Mouse (Mus musculus) embryonic facial prominence, embryonic 12.5 days (tissue): ENCODE results near the gene Snrpa. TPM values are rescaled to one million over a fixed set of nuclear protein-coding genes. Genes with fewer than 3 reads are reported as not detected.

Source experiments
- ATAC-seq: fragments of 200-750 bp; cut with Nextera tagmentation; 2 replicates; pipeline ENCODE4 v1.8.0; 2017; ENCODE audit not compliant: insufficient number of reproducible peaks, insufficient read depth, low FRiP score, low TSS enrichment
- H3K27ac ChIP-seq: fragments of 300-500 bp; sonication (generic); 2 replicates; pipeline ENCODE4 v1.5.1; 2016; ENCODE audit warnings: mild to moderate bottlenecking
- H3K27me3 ChIP-seq: fragments of 300-500 bp; sonication (generic); 2 replicates; pipeline ENCODE4 v1.6.1; 2016; ENCODE audit warnings: mild to moderate bottlenecking, moderate library complexity
- H3K36me3 ChIP-seq: fragments of 300-500 bp; sonication (generic); 2 replicates; pipeline ENCODE4 v1.6.1; 2016; ENCODE audit warnings: mild to moderate bottlenecking
- H3K4me1 ChIP-seq: fragments of 300-500 bp; sonication (generic); 2 replicates; pipeline ENCODE4 v1.6.1; 2016
- H3K4me2 ChIP-seq: fragments of 300-500 bp; sonication (generic); replicated peaks from 2 replicates; pipeline ENCODE4 v1.6.1; 2016; ENCODE audit warnings: mild to moderate bottlenecking, moderate library complexity
- H3K4me3 ChIP-seq: fragments of 300-500 bp; sonication (generic); 2 replicates; pipeline ENCODE4 v1.5.1; 2016; ENCODE audit warnings: mild to moderate bottlenecking
- H3K9ac ChIP-seq: fragments of 300-500 bp; sonication (generic); 2 replicates; pipeline ENCODE4 v1.6.1; 2016; ENCODE audit warnings: mild to moderate bottlenecking, moderate library complexity
- H3K9me3 ChIP-seq: fragments of 300-500 bp; sonication (generic); 2 replicates; pipeline ENCODE4 v1.6.1; 2016; ENCODE audit warnings: mild to moderate bottlenecking, moderate library complexity
- WGBS: fragments of 180-500 bp; shearing (Covaris S2); methylation state at CpG from one replicate; pipeline ENCODE4 v1.1.7; 2016; 5-methylcytosine and 5-hydroxymethylcytosine counted together
- polyA plus RNA-seq: library from polyadenylated mRNA; unstranded; fragments of >200 nt; fragmentation: Nextera tagmentation; extraction: Ambion mirVana; gene quantifications from 2 replicates; pipeline ENCODE4 v1.2.1, GENCODE M21; 2016

Gene Snrpa
- polyA plus RNA-seq, 1 experiment from 2014 or later, result 293 TPM

DNA sequence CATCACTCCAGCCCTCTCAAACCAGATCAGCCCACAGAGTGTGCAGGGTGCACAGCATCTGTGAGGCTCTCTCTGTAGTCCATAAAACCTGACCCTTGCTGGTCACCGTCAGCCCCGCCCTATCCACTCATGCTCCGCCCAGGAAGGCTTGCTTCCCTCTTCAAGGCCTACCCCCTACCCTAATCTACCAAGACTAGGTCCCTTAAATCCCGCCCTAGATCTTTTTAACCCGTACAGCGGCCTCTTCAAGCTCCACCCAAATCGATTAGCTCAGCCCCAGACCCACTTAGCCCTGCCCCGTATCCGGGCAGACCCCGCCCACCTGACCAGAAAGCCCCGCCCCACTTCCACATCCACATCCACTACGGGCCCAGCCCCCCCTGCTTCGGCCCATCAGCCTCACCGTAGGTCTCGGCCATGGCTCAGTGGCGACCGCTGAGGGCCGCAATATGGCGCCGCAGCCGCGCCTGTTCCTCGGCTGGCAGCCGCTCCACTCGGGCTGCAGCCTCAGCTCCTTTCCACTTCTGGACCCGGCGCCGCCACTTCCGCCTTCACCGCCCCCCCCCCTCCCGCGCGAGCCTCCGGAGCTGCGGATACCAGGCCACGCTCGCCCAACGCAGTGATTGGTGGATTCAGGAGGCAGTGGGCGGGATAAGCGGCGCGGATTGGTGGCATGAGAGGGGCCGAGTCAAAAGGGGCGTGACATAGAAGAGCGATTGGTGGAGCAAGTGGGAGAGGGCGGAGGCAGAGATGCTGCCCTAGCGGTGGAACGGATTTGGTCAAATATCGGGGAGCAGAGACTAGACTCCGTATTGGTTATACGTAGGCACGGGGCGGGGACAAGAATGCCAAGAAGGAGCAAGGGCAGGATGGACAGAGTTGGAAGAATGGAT is 17.5 kb downstream of the Snrpa start, which contains the start of gene Rab4b:
Gene Rab4b (minus strand): TSS at position 573 of the 893 bp plus-strand sequence.
- peak within 1 kb of the TSS; percentile 93 for H3K27ac ChIP-seq
- under 1% methylated on average over 53 of the region's 53 CpGs for WGBS
- peaks cover 10% of the 10 kb centered on the region; the same call in 1 of the 2 replicates for H3K4me1 ChIP-seq
- peaks cover 12% of the 10 kb centered on the region; the same call in 1 of the 2 replicates for H3K36me3 ChIP-seq
- H3K9ac ChIP-seq, result peak within 1 kb of the TSS; percentile 47
- ATAC-seq, result peak; percentile 95
- no peaks in the 10 kb centered on the region for H3K27me3 ChIP-seq
- peak within 1 kb of the TSS; percentile 60 for H3K4me3 ChIP-seq
- peak within 1 kb of the TSS; percentile 50 for H3K4me2 ChIP-seq
- H3K9me3 ChIP-seq, result no peaks in the 10 kb centered on the region

- WGBS, result 21% methylated on average over 4 of the region's 4 CpGs
- Histone ChIP-seq H3K36me3 (peaks cover 9% of the 10 kb centered on the region; the same call in 1 of the 2 replicates), H3K9me3 (no peaks in the 10 kb centered on the region), H3K4me2 (peak overlapping the region; percentile 50), H3K4me1 (peaks cover 10% of the 10 kb centered on the region; the same call in 1 of the 2 replicates), H3K4me3 (peak overlapping the region; percentile 60), H3K27ac (peak overlapping the region; percentile 93), H3K9ac (peak overlapping the region; percentile 47), H3K27me3 (no peaks in the 10 kb centered on the region)
- no peak; the same call in 1 of the 2 replicates for ATAC-seq
Measured at GRCm38 (mm10) chr7:27177942-27178323, 18.1 kb downstream of the Snrpa start.

GRCm38 (mm10) chr7:27174896-27175295 is 21.2 kb downstream of the Snrpa start:
- H3K9me3 ChIP-seq, result no peaks in the 10 kb centered on the region
- peaks cover 31% of the 10 kb centered on the region for H3K36me3 ChIP-seq
- peaks cover 10% of the 10 kb centered on the region; the same call in 1 of the 2 replicates for H3K4me1 ChIP-seq
- H3K27me3 ChIP-seq, result no peaks in the 10 kb centered on the region
- whole genome bisulfite sequencing, result 95% methylated on average over 7 of the region's 7 CpGs
- H3K4me3 ChIP-seq, result no peak overlapping the region
- H3K9ac ChIP-seq, result no peak overlapping the region
- ATAC-seq, result no peak
- no peak overlapping the region for H3K27ac ChIP-seq
- no peak overlapping the region for H3K4me2 ChIP-seq

DNA sequence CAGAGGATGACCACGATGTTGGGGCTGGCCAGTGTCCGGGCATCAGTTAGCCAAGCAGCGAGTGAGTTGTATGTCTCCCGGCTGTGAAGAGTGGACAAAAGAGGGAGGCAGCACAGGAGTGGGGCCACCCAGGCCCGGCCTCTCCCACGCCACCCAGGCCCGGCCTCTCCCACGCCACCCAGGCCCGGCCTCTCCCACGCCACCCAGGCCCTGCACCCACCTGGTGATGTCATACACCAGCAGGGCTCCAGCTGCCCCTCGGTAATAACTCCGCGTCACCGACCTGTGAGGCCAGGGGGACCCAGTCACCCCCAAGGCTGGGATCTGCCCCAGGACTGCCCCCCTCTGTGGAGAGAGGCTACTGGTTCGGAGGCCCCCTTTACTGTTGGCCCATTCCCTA is 21.6 kb downstream of the Snrpa start:
- H3K36me3 ChIP-seq, result peaks cover 34% of the 10 kb centered on the region
- peaks cover 7% of the 10 kb centered on the region; the same call in 1 of the 2 replicates for H3K4me1 ChIP-seq
- ATAC-seq, result no peak
- 92% methylated on average over 15 of the region's 15 CpGs for WGBS
- H3K9ac ChIP-seq, result no peak overlapping the region
- H3K4me2 ChIP-seq, result no peak overlapping the region
- H3K9me3 ChIP-seq, result no peaks in the 10 kb centered on the region
- H3K27me3 ChIP-seq, result no peaks in the 10 kb centered on the region
- H3K27ac ChIP-seq, result no peak overlapping the region
- no peak overlapping the region for H3K4me3 ChIP-seq

DNA sequence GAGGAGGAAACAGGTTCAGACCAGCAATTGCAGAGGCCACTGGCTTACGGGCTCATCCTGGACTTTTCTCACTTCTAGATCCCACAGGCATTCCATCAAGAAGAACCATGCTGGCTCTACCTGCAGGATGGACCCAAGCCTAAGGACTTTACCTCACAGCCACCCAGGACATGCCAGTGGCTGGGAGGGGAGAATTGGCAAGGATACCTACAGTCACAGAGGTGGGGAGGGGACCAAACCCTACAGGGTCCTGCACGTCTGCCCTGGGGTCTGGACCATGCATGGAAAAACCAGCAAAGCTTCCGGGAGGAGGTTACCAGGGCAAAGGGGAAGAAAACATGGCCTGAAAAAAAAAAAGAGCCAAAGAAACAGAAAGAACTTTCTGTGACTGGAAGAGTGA is 25.1 kb downstream of the Snrpa start:
- Histone ChIP-seq H3K27me3 (no peaks in the 10 kb centered on the region), H3K4me2 (no peak overlapping the region), H3K27ac (no peak overlapping the region), H3K4me3 (no peak overlapping the region), H3K9ac (no peak overlapping the region), H3K36me3 (peaks cover 40% of the 10 kb centered on the region), H3K4me1 (peaks cover 5% of the 10 kb centered on the region; the same call in 1 of the 2 replicates), H3K9me3 (no peaks in the 10 kb centered on the region)
- WGBS, result 90% methylated on average over 3 of the region's 3 CpGs
- no peak for ATAC-seq

DNA sequence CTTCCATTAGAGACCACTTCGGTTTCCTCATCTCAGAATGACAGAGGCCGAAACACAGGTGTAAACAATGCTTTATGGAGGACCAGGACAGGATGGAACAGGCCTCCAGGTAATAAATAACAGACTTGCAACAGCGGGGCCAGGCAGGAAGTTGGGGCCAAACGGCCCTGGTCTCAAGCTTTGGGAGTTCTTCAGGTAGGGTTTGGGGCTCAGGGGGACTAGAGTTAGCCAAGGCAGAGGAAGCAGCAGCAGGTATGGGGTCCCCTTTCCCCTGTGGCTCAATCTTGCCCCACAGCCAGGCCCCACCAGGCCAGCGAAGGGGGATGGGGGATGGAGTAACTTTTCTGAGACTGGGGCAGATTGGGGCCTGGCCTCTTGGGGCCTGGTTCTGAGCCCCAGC is 27.7 kb downstream of the Snrpa start:
- H3K4me1 ChIP-seq, result peaks cover 28% of the 10 kb centered on the region
- WGBS, result 89% methylated on average over 5 of the region's 5 CpGs
- H3K27me3 ChIP-seq, result no peaks in the 10 kb centered on the region
- H3K4me2 ChIP-seq, result no peak overlapping the region
- H3K4me3 ChIP-seq, result no peak overlapping the region
- no peak for ATAC-seq
- H3K9me3 ChIP-seq, result no peaks in the 10 kb centered on the region
- H3K36me3 ChIP-seq, result peaks cover 53% of the 10 kb centered on the region
- no peak overlapping the region for H3K9ac ChIP-seq
- H3K27ac ChIP-seq, result 0 out of 2 replicates have a peak overlapping the region, but pooled peaks have one; percentile 11

DNA sequence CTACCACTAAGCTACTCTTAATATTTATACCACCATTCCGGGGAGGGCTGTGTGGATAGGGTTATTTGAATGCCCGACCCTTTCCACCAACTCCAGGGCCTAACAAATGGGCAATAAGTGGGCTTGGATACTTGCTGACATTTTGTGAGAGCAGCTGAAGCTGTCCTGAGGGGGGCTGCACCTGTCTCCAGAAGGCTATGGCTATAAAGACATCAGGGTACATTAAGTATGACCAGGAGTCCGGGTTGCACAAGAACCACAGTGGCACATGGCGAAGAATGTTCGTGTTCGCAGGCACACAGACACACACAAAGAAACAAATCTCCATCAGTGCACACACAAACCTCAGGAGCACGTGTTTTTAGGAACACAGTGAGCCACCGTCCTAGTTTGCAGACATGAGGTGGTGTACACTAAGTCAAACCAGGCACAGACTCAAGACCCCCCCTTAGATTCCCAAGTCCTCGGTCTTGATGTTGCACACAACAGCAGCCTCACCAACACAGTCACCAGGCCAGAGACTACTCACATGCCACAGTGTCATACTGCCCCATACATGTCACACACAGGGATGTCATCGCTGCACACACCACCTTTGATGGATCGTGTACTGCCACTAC is 28.5 kb downstream of the Snrpa start:
- Histone ChIP-seq H3K9me3 (no peaks in the 10 kb centered on the region), H3K27me3 (no peaks in the 10 kb centered on the region), H3K4me1 (peaks cover 35% of the 10 kb centered on the region), H3K9ac (peak overlapping the region; percentile 77; the same call in 1 of the 2 replicates), H3K4me3 (peak overlapping the region; percentile 77), H3K36me3 (peaks cover 53% of the 10 kb centered on the region), H3K27ac (peak overlapping the region; percentile 96), H3K4me2 (peak overlapping the region; percentile 76)
- no peak for ATAC-seq
- WGBS, result 74% methylated on average over 11 of the region's 11 CpGs

- Histone ChIP-seq H3K9me3 (no peaks in the 10 kb centered on the region), H3K36me3 (peaks cover 52% of the 10 kb centered on the region), H3K9ac (peak within 1 kb of the TSS; percentile 77), H3K27me3 (no peaks in the 10 kb centered on the region), H3K27ac (peak within 1 kb of the TSS; percentile 96), H3K4me1 (peaks cover 43% of the 10 kb centered on the region), H3K4me3 (peak within 1 kb of the TSS; percentile 77), H3K4me2 (peak within 1 kb of the TSS; percentile 76)
- WGBS, result 2% methylated on average over 61 of the region's 61 CpGs
- peak; percentile 65 for ATAC-seq
Measured at GRCm38 (mm10) chr7:27166614-27167474, 29.2 kb downstream of the Snrpa start, which contains the start of gene Egln2. TSS of gene Egln2 (minus strand) at chr7:27166802.

- Histone ChIP-seq H3K4me1 (peaks cover 49% of the 10 kb centered on the region), H3K4me2 (peak overlapping the region; percentile 76), H3K9ac (peak overlapping the region; percentile 77), H3K27ac (peak overlapping the region; percentile 96), H3K9me3 (no peaks in the 10 kb centered on the region), H3K36me3 (peaks cover 52% of the 10 kb centered on the region), H3K4me3 (peak overlapping the region; percentile 77), H3K27me3 (no peaks in the 10 kb centered on the region)
- peak; percentile 28; the same call in 1 of the 2 replicates for ATAC-seq
- WGBS, result under 1% methylated on average over 34 of the region's 43 CpGs
Measured at GRCm38 (mm10) chr7:27166229-27166613, 29.9 kb downstream of the Snrpa start.

DNA sequence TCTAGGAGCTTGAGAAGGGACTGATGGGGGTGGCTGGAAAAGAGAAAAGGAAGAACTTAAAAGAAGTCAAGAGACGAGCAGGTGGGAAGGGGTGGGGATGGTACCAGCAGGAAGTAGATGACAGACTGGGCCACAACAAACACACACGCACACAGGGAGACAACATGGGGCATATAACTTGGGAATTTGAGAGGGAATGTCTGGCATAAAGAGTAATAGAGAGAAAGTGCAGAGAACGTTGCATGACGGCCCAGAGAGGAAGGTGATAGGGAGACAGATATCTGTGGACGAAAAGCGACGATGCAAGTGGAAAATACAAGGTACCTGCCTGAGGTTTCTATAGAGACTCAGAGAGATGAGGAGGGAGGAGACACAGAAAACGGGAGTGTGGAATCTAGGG is 30.4 kb downstream of the Snrpa start:
- H3K9me3 ChIP-seq, result no peaks in the 10 kb centered on the region
- H3K27ac ChIP-seq, result peak overlapping the region; percentile 96
- peak overlapping the region; percentile 77 for H3K4me3 ChIP-seq
- H3K4me1 ChIP-seq, result peaks cover 54% of the 10 kb centered on the region
- 4% methylated on average over 8 of the region's 8 CpGs for WGBS
- peaks cover 52% of the 10 kb centered on the region for H3K36me3 ChIP-seq
- no peaks in the 10 kb centered on the region for H3K27me3 ChIP-seq
- ATAC-seq, result no peak
- H3K4me2 ChIP-seq, result peak overlapping the region; percentile 76
- H3K9ac ChIP-seq, result peak overlapping the region; percentile 77
